In the genomic region with DNA sequence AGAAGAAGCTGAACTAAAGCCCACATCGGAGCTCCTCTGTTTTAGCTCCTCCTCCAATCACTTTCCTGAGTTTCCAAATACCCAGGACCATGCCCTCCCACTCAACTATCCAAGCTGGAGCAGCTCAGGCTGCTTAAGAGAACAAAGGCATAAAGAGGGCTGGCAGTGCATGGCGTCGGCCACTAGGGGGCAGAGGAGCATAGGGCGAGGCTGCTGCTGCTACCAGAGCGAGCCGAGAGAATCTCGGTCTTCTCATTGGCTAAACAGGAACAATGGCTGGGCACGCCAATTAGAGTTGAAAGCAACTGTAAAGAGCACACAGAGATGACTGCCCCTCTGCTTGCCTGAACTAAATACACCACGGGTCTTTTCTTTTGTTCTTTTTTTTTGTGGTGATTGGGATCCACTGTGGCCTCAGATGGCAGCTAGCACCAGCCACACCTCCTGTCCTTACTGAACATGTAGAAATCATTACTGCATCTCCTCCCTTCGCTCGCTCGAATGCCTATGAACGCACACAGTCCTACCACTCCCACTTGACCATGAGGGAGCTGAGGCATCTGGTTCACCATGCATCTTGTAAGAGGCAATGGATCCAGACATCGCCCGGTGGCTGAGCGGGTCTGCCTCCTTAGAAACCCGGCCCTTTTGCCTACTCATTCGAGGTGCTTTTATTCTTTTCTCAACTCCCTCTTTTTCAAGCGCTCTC, we compare ENCODE assay signal across 8 mouse cellular contexts. TPM values are rescaled to one million over a fixed set of nuclear protein-coding genes. Genes with fewer than 3 reads are reported as not detected.
DNase-seq lines count a peak whose midpoint lies in the region; ATAC-seq and TF ChIP-seq lines count a peak whose summit lies in the region.

No protein-coding gene starts in this region.

- no peaks in the 10 kb centered on the region for H3K9me3 ChIP-seq in embryonic facial prominence, embryonic 14.5 days (ENCODE audit: control insufficient read depth, low read length)
- H3K9me3 ChIP-seq in limb, embryonic 13.5 days, result no peaks in the 10 kb centered on the region
- H3K9me3 ChIP-seq in midbrain, embryonic 16.5 days (replicated peaks; ENCODE audit: control insufficient read depth, low read length, poor library complexity, severe bottlenecking), result no peaks in the 10 kb centered on the region

- peak overlapping the region; percentile 27 for H3K4me3 ChIP-seq in embryonic facial prominence, embryonic 14.5 days (ENCODE audit: low read depth, low read length)
- peak overlapping the region; percentile 19 for H3K4me3 ChIP-seq in limb, embryonic 13.5 days
- peak overlapping the region; percentile 21 for H3K4me3 ChIP-seq in midbrain, embryonic 16.5 days (ENCODE audit: low read depth, low read length)
- no peak overlapping the region for H3K4me3 ChIP-seq in spleen, adult 2 months (ENCODE audit: extremely low read depth, insufficient read depth, insufficient read length)

- no peaks in the 10 kb centered on the region for H3K27me3 ChIP-seq in embryonic facial prominence, embryonic 14.5 days (replicated peaks; ENCODE audit: control insufficient read depth, insufficient read depth, low read length)
- H3K27me3 ChIP-seq in limb, embryonic 13.5 days, result no peaks in the 10 kb centered on the region
- H3K27me3 ChIP-seq in midbrain, embryonic 16.5 days (ENCODE audit: control insufficient read depth, insufficient read depth, low read depth, low read length), result no peaks in the 10 kb centered on the region
- H3K27me3 ChIP-seq in spleen, adult 2 months (ENCODE audit: control insufficient read depth, insufficient read depth, low read length), result no peaks in the 10 kb centered on the region

- peak; percentile 100 for TF ChIP-seq CTCF in spleen, adult 2 months (IDR thresholded peaks at IDR 0.05; ENCODE audit: extremely low read depth, insufficient read depth, insufficient read length, insufficient replicate concordance)

- peak overlapping the region; percentile 62 for H3K9ac ChIP-seq in embryonic facial prominence, embryonic 14.5 days (ENCODE audit: low read depth, low read length)
- peak overlapping the region; percentile 63 for H3K9ac ChIP-seq in limb, embryonic 13.5 days
- peak overlapping the region; percentile 60 for H3K9ac ChIP-seq in midbrain, embryonic 16.5 days (ENCODE audit: low read depth, low read length)

- peak overlapping the region; percentile 54 for H3K4me2 ChIP-seq in embryonic facial prominence, embryonic 14.5 days (ENCODE audit: low read depth, low read length)
- peak overlapping the region; percentile 55 for H3K4me2 ChIP-seq in limb, embryonic 13.5 days (replicated peaks)
- H3K4me2 ChIP-seq in midbrain, embryonic 16.5 days (ENCODE audit: low read length), result peak overlapping the region; percentile 52

- TF ChIP-seq POLR2A in spleen, adult 2 months (IDR thresholded peaks at IDR 0.05; ENCODE audit: low read depth, low read length), result no peak

- H3K36me3 ChIP-seq in embryonic facial prominence, embryonic 14.5 days (ENCODE audit: control insufficient read depth, insufficient read depth, low read length), result peaks cover 38% of the 10 kb centered on the region
- peaks cover 60% of the 10 kb centered on the region for H3K36me3 ChIP-seq in limb, embryonic 13.5 days
- H3K36me3 ChIP-seq in midbrain, embryonic 16.5 days (ENCODE audit: control insufficient read depth, insufficient read depth, low read length), result 0 out of 2 replicates have a peak, but pooled peaks cover 2% of the 10 kb centered on the region
- H3K36me3 ChIP-seq in spleen, adult 2 months (ENCODE audit: control insufficient read depth, insufficient read depth, low read length), result no peaks in the 10 kb centered on the region

- peak overlapping the region; percentile 81 for H3K27ac ChIP-seq in embryonic facial prominence, embryonic 14.5 days (replicated peaks; ENCODE audit: low read depth, low read length)
- H3K27ac ChIP-seq in limb, embryonic 13.5 days, result peak overlapping the region; percentile 76
- H3K27ac ChIP-seq in midbrain, embryonic 16.5 days (ENCODE audit: low read length), result peak overlapping the region; percentile 90
- H3K27ac ChIP-seq in spleen, adult 2 months (ENCODE audit: insufficient read depth, low read length), result no peak overlapping the region

- peak; percentile 96 for ATAC-seq in embryonic facial prominence, embryonic 14.5 days (ENCODE audit: low read depth)
- ATAC-seq in limb, embryonic 13.5 days (ENCODE audit: low FRiP score, low read depth), result peak; percentile 93
- peak; percentile 96 for ATAC-seq in midbrain, embryonic 16.5 days

- H3K4me1 ChIP-seq in embryonic facial prominence, embryonic 14.5 days (ENCODE audit: control insufficient read depth, insufficient read depth, low read length), result 0 out of 2 replicates have a peak, but pooled peaks cover 3% of the 10 kb centered on the region
- H3K4me1 ChIP-seq in limb, embryonic 13.5 days, result peaks cover 17% of the 10 kb centered on the region
- H3K4me1 ChIP-seq in midbrain, embryonic 16.5 days (ENCODE audit: control insufficient read depth, insufficient read depth, low read length), result peaks cover 23% of the 10 kb centered on the region
- H3K4me1 ChIP-seq in spleen, adult 2 months (ENCODE audit: control insufficient read depth, insufficient read depth, insufficient read length), result no peaks in the 10 kb centered on the region

- 13% methylated on average over 19 of the region's 19 CpGs for WGBS in embryonic facial prominence, embryonic 14.5 days
- WGBS in limb, embryonic 13.5 days, result 12% methylated on average over 19 of the region's 19 CpGs
- 2% methylated on average over 19 of the region's 19 CpGs for WGBS in midbrain, embryonic 16.5 days
- 44% methylated on average over 19 of the region's 19 CpGs for WGBS in spleen, adult 2 months

- peak; percentile 90 for DNase-seq in 416B (ENCODE audit: low read depth)
- peak; percentile 83 to 84 for DNase-seq in adrenal gland, postnatal 4 days (ENCODE audit: low spot score in 2 of 2)
- DNase-seq in embryonic facial prominence, embryonic 14.5 days (ENCODE audit: low spot score), result peak; percentile 98
- DNase-seq in heart, adult 9 months (ENCODE audit: low spot score in 2 of 2), result peak; percentile 86 to 92
- DNase-seq in kidney, adult 9 months, result peak; percentile 90
- peak; percentile 63 to 83 for DNase-seq in spleen, adult 2 months (ENCODE audit: low read depth in 1 of 2, low spot score in 2 of 2)

RNA-seq across cellular contexts. Expression of gene Lrrc75a, which starts 34.5 kb away (rescaled TPM):
- total RNA-seq in adrenal gland, postnatal 4 days (2021), result 10 to 100 TPM; 47.8 to 53.0 TPM
- 16.6 and 17.2 TPM in 2 replicates for polyA plus RNA-seq in embryonic facial prominence, embryonic 14.5 days (2014; fragmentation: Nextera tagmentation; extraction: Ambion mirVana)
- polyA plus RNA-seq in limb, embryonic 13.5 days (2015; fragmentation: Nextera tagmentation; extraction: Ambion mirVana), result 14.9 and 15.5 TPM in 2 replicates
- polyA plus RNA-seq in midbrain, embryonic 16.5 days (2015; fragmentation: Nextera tagmentation; extraction: Ambion mirVana), result 10.0 and 10.2 TPM in 2 replicates
- 6.6 and 9.4 TPM in 2 replicates for polyA plus RNA-seq in spleen, adult 2 months (2012; rRNA removed)

RNA-seq across cellular contexts. Expression of gene Mmgt2, which starts 34.7 kb away (rescaled TPM):
- total RNA-seq in adrenal gland, postnatal 4 days (2021), result 10 to 100 TPM; 49.0 to 53.5 TPM
- polyA plus RNA-seq in embryonic facial prominence, embryonic 14.5 days (2014; fragmentation: Nextera tagmentation; extraction: Ambion mirVana), result 48.4 and 54.3 TPM in 2 replicates
- 68.2 and 69.4 TPM in 2 replicates for polyA plus RNA-seq in limb, embryonic 13.5 days (2015; fragmentation: Nextera tagmentation; extraction: Ambion mirVana)
- 20.4 and 20.6 TPM in 2 replicates for polyA plus RNA-seq in midbrain, embryonic 16.5 days (2015; fragmentation: Nextera tagmentation; extraction: Ambion mirVana)
- 22.3 and 24.6 TPM in 2 replicates for polyA plus RNA-seq in spleen, adult 2 months (2012; rRNA removed)

RNA-seq across cellular contexts. Expression of gene Trpv2, which starts 39.5 kb away (rescaled TPM):
- 1 to 10 TPM; 3.4 to 4.2 TPM for total RNA-seq in adrenal gland, postnatal 4 days (2021)
- polyA plus RNA-seq in embryonic facial prominence, embryonic 14.5 days (2014; fragmentation: Nextera tagmentation; extraction: Ambion mirVana), result 5.3 and 6.4 TPM in 2 replicates
- polyA plus RNA-seq in limb, embryonic 13.5 days (2015; fragmentation: Nextera tagmentation; extraction: Ambion mirVana), result 1.4 and 2.4 TPM in 2 replicates
- 43.5 and 43.7 TPM in 2 replicates for polyA plus RNA-seq in midbrain, embryonic 16.5 days (2015; fragmentation: Nextera tagmentation; extraction: Ambion mirVana)
- polyA plus RNA-seq in spleen, adult 2 months (2012; rRNA removed), result 35.4 and 39.8 TPM in 2 replicates
